Mouse (Mus musculus) thymus, adult 2 months (tissue): ENCODE results near the gene Slc29a3. TPM values are rescaled to one million over a fixed set of nuclear protein-coding genes. Genes with fewer than 3 reads are reported as not detected.

Experiments used
- DNase-seq: peaks from one replicate; pipeline ENCODE4 v3.0.0; 2021
- H3K27ac ChIP-seq: fragments of 200-500 bp; 2 replicates; pipeline ENCODE4 v1.5.1; 2012; ENCODE audit warnings: low read length, control low read depth; ENCODE audit not compliant: control insufficient read depth, insufficient read depth
- H3K27me3 ChIP-seq: fragments of 200-500 bp; 2 replicates; pipeline ENCODE4 v1.6.1; 2012; ENCODE audit warnings: mild to moderate bottlenecking, low read length, moderate library complexity, mixed read lengths; ENCODE audit not compliant: control insufficient read depth, insufficient read depth
- H3K36me3 ChIP-seq: fragments of 200-500 bp; 2 replicates; pipeline ENCODE4 v1.6.1; 2012; ENCODE audit warnings: mild to moderate bottlenecking, low read length, moderate library complexity; ENCODE audit not compliant: control insufficient read depth, insufficient read depth
- H3K4me1 ChIP-seq: fragments of 200-500 bp; replicated peaks from 2 replicates; pipeline ENCODE4 v1.6.1; 2012; ENCODE audit warnings: low read length; ENCODE audit not compliant: control insufficient read depth, insufficient read depth
- H3K4me3 ChIP-seq: fragments of 200-500 bp; 2 replicates; pipeline ENCODE4 v1.5.1; 2012; ENCODE audit warnings: mild to moderate bottlenecking, low read length, control low read depth, moderate library complexity; ENCODE audit not compliant: control insufficient read depth, insufficient read depth
- CTCF ChIP-seq: fragments of 200-500 bp; IDR thresholded peaks from 2 replicates; pipeline ENCODE4 v1.5.1; 2012; ENCODE audit warnings: mild to moderate bottlenecking, control low read depth, low read length, moderate library complexity, borderline replicate concordance; ENCODE audit not compliant: control insufficient read depth, poor library complexity, insufficient read depth; ENCODE audit errors: extremely low read depth
- POLR2A ChIP-seq: fragments of 200-500 bp; IDR thresholded peaks from 2 replicates; pipeline ENCODE4 v1.6.1; 2012; ENCODE audit warnings: mild to moderate bottlenecking, low read length, control low read depth, moderate library complexity; ENCODE audit not compliant: control insufficient read depth, poor library complexity, insufficient read depth; ENCODE audit errors: extremely low read depth
- WGBS: fragments of 180-500 bp; shearing (Covaris S2); methylation state at CpG from one replicate; pipeline ENCODE4 v1.1.7; 2018; 5-methylcytosine and 5-hydroxymethylcytosine counted together
- polyA plus RNA-seq: library from polyadenylated mRNA; depleted of rRNA; stranded (reverse); fragments of >200 nt; gene quantifications from 2 replicates; pipeline ENCODE4 v1.2.3, GENCODE M21; 2012

The Slc29a3 gene
- polyA plus RNA-seq, 1 experiment, result 33.9 TPM

DNA sequence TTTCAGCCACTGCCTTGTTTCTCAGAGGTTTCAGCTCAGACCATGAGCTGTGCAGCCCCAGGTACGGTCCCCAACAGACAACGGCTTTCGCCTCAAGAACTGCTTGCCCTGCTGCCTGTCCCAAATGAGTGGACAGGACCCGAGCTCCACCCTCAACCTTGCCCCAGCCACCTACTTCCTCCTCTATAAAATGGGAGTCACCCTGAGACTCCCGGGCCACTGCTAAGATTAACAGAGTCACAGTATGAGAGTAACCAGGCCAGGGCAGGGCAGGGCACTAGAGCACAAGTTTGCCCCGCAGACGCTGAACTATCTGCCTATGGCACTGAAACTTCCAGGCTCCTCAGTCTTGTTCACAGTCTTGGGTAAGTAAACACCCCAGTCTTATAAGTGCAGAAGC, 43.9 kb upstream of the Slc29a3 start:
- TF ChIP-seq POLR2A (no peak), CTCF (no peak)
- Histone ChIP-seq H3K27ac (no peak overlapping the region), H3K4me3 (no peak overlapping the region), H3K27me3 (no peaks in the 10 kb centered on the region), H3K4me1 (no peaks in the 10 kb centered on the region), H3K36me3 (no peaks in the 10 kb centered on the region)
- DNase-seq, result no peak
- 79% methylated on average over 7 of the region's 7 CpGs for WGBS

- no peaks in the 10 kb centered on the region for H3K4me1 ChIP-seq
Measured at GRCm38 (mm10) chr10:60796028-60796427, 43.4 kb upstream of the Slc29a3 start.

DNA sequence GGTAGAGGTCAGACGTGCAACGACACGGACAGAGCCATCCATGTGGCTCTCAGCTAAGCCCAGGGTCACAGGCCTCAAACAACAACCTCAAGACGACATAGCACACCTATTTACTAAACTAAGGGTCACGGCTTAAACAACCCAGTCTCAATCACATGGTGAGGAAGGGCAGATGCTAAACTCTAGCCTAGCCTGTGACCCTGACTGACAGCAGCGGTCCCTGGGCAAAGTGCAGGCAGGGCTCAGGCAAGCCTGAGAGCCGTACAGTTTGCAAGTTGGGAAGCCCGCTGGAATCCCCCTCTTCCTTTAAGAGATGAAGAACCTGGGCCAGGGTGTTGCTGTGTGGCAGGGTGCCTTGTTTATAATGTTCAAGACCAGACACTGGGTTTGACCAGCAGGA, 42.2 kb upstream of the Slc29a3 start:
- TF ChIP-seq POLR2A (no peak), CTCF (no peak)
- DNase-seq, result no peak
- Histone ChIP-seq H3K4me1 (no peaks in the 10 kb centered on the region), H3K4me3 (no peak overlapping the region), H3K36me3 (no peaks in the 10 kb centered on the region), H3K27ac (no peak overlapping the region), H3K27me3 (no peaks in the 10 kb centered on the region)
- WGBS, result 92% methylated on average over 8 of the region's 8 CpGs

More at GRCm38 (mm10) chr10:60796028-60796427, 43.4 kb upstream of the Slc29a3 start:
- WGBS, result 90% methylated on average over 5 of the region's 5 CpGs
- TF ChIP-seq CTCF, result no peak
- TF ChIP-seq POLR2A, result no peak
- Histone ChIP-seq H3K27ac (no peak overlapping the region), H3K36me3 (no peaks in the 10 kb centered on the region), H3K27me3 (no peaks in the 10 kb centered on the region), H3K4me3 (no peak overlapping the region)
- DNase-seq, result no peak

- no peak for DNase-seq
- Histone ChIP-seq H3K36me3 (no peaks in the 10 kb centered on the region), H3K4me1 (no peaks in the 10 kb centered on the region), H3K4me3 (no peak overlapping the region), H3K27me3 (no peaks in the 10 kb centered on the region), H3K27ac (no peak overlapping the region)
- TF ChIP-seq POLR2A, result no peak
- TF ChIP-seq CTCF, result no peak
- WGBS, result 91% methylated on average over 11 of the region's 11 CpGs
Measured at GRCm38 (mm10) chr10:60794374-60794773, 41.8 kb upstream of the Slc29a3 start.

GRCm38 (mm10) chr10:60792841-60793240, 40.2 kb upstream of the Slc29a3 start:
- TF ChIP-seq POLR2A, result no peak
- Histone ChIP-seq H3K4me1 (no peaks in the 10 kb centered on the region), H3K27ac (no peak overlapping the region), H3K4me3 (no peak overlapping the region), H3K27me3 (no peaks in the 10 kb centered on the region), H3K36me3 (no peaks in the 10 kb centered on the region)
- WGBS, result 48% methylated on average over 11 of the region's 11 CpGs
- DNase-seq, result no peak

DNA sequence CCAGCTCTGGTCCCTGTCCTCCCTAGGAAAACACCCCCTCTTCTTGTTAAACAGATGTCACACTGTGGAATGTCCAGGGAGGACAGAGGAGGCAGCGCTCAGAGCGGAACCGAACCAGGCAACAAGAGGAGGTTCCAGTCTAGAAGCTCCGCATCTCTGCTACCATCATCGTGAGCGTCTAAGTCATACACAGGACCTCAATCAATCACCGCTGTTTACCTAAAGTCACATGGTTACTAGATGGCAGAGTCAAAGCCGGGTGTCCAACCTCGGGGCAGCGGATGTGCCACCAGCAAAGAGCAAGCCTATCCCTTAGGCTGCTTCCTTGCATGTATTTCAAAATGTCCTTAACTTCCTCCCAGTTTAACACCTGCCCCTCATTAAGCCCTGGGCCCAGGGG, 39.8 kb upstream of the Slc29a3 start:
- Histone ChIP-seq H3K4me1 (no peaks in the 10 kb centered on the region), H3K36me3 (no peaks in the 10 kb centered on the region), H3K27ac (no peak overlapping the region), H3K27me3 (no peaks in the 10 kb centered on the region), H3K4me3 (no peak overlapping the region)
- 41% methylated on average over 10 of the region's 10 CpGs for WGBS
- DNase-seq, result no peak
- no peak for TF ChIP-seq CTCF
- TF ChIP-seq POLR2A, result no peak

- H3K4me1 ChIP-seq, result no peaks in the 10 kb centered on the region
- H3K27ac ChIP-seq, result no peak overlapping the region
- TF ChIP-seq CTCF, result no peak
- TF ChIP-seq POLR2A, result no peak
- DNase-seq, result no peak
- no peaks in the 10 kb centered on the region for H3K36me3 ChIP-seq
- 86% methylated on average over 6 of the region's 6 CpGs for whole genome bisulfite sequencing
- H3K4me3 ChIP-seq, result no peak overlapping the region
- H3K27me3 ChIP-seq, result no peaks in the 10 kb centered on the region
Measured at GRCm38 (mm10) chr10:60790912-60791311, 38.3 kb upstream of the Slc29a3 start.
